Mouse (Mus musculus): ENCODE measurements at regions not wholly inside any gene's neighbourhood (a gene's known extent, or its start where the extent isn't known, plus 50 kb on each side); places are given as distances from the start of the nearest gene placed in this dataset.

GRCm38 (mm10) chr3:134605356-134605771, 223.4 kb upstream of the Tacr3 start:
- TF ChIP-seq CTCF (IDR thresholded peaks at IDR 0.05; ENCODE audit: extremely low read depth, insufficient read depth, low read length) (no peak), POLR2A (IDR thresholded peaks at IDR 0.05; ENCODE audit: extremely low read depth, insufficient read depth, low read length) (no peak)
